Mouse (Mus musculus): ENCODE data around the gene Ppm1f. TPM values are rescaled to one million over a fixed set of nuclear protein-coding genes. Genes with fewer than 3 reads are reported as not detected.
"Not testable (repeated sequence)": the region's sequence is repeated elsewhere in the genome, so short reads cannot be mapped to it uniquely, and the experiment has no call there.

Gene Ppm1f
- 10 to 100 TPM; 10.8 to 10.9 TPM for total RNA-seq (2021)
- long read RNA-seq, experiment 1, full-length matches to known transcripts: 3 of 6 reads
- long read RNA-seq, experiment 1, partial matches to known transcripts: 0 of 6 reads
- long read RNA-seq, experiment 1, other reads (novel, unspliced or antisense): 3 of 6 reads
- long read RNA-seq, experiment 2, full-length matches to known transcripts: 6 of 10 reads
- long read RNA-seq, experiment 2, partial matches to known transcripts: 0 of 10 reads
- long read RNA-seq, experiment 2, other reads (novel, unspliced or antisense): 4 of 10 reads

GRCm38 (mm10) chr16:16896382-16897055, at the start of gene Ppm1f:
Ppm1f (plus strand) TSS chr16:16896469.
- peak; percentile 91 for DNase-seq

- DNase-seq: no peak
Measured at GRCm38 (mm10) chr16:16849196-16849595, 47.1 kb upstream of the Ppm1f start.

- DNase-seq: no peak
Measured at GRCm38 (mm10) chr16:16852411-16852810, 43.9 kb upstream of the Ppm1f start.

- DNase-seq: peak; percentile 23
Measured at GRCm38 (mm10) chr16:16854836-16855235, 41.4 kb upstream of the Ppm1f start.

- DNase-seq: no peak
Measured at GRCm38 (mm10) chr16:16855541-16855940, 40.7 kb upstream of the Ppm1f start.

GRCm38 (mm10) chr16:16856054-16856453, 40.2 kb upstream of the Ppm1f start:
- DNase-seq: not testable (repeated sequence)

- DNase-seq: no peak
Measured at GRCm38 (mm10) chr16:16856731-16857476, 39.4 kb upstream of the Ppm1f start.

GRCm38 (mm10) chr16:16862288-16862687, 34.0 kb upstream of the Ppm1f start:
- no peak for DNase-seq

GRCm38 (mm10) chr16:16863978-16864377, 32.3 kb upstream of the Ppm1f start, which contains the start of gene Igll1:
Igll1 (minus strand) TSS chr16:16863985.
- no peak for DNase-seq

GRCm38 (mm10) chr16:16865217-16865616, 31.1 kb upstream of the Ppm1f start:
- no peak for DNase-seq

- peak; percentile 23 for DNase-seq
Measured at GRCm38 (mm10) chr16:16865696-16866561, 30.3 kb upstream of the Ppm1f start.

GRCm38 (mm10) chr16:16870241-16870616, 26.0 kb upstream of the Ppm1f start:
- DNase-seq: no peak

GRCm38 (mm10) chr16:16870617-16871331, 25.5 kb upstream of the Ppm1f start, which contains the start of the genes Top3b and Vpreb1:
Top3b (plus strand) TSS chr16:16870736.
Vpreb1 (minus strand) TSS chr16:16870843.
- peak; percentile 87 for DNase-seq

- no peak for DNase-seq
Measured at GRCm38 (mm10) chr16:16879025-16879424, 17.2 kb upstream of the Ppm1f start.

GRCm38 (mm10) chr16:16888341-16888740, 7.9 kb upstream of the Ppm1f start:
- DNase-seq: no peak

- DNase-seq: no peak
Measured at GRCm38 (mm10) chr16:16892366-16892765, 3.9 kb upstream of the Ppm1f start.

- no peak for DNase-seq
Measured at GRCm38 (mm10) chr16:16896015-16896381, 271 bp upstream of the Ppm1f start.

GRCm38 (mm10) chr16:16897056-16897584, 851 bp downstream of the Ppm1f start:
- DNase-seq: no peak

GRCm38 (mm10) chr16:16902329-16902728, 6.1 kb downstream of the Ppm1f start:
- no peak for DNase-seq

GRCm38 (mm10) chr16:16903188-16903587, 6.9 kb downstream of the Ppm1f start:
- DNase-seq: no peak

GRCm38 (mm10) chr16:16907799-16908198, 11.5 kb downstream of the Ppm1f start:
- DNase-seq: peak; percentile 71

Data from gastrocnemius, postnatal 25 days (tissue).